Mouse (Mus musculus): ENCODE measurements at regions not wholly inside any gene's neighbourhood (a gene's known extent, or its start where the extent isn't known, plus 50 kb on each side); places are given as distances from the start of the nearest gene placed in this dataset.

- DNase-seq = peak; percentile 53
Observed at GRCm38 (mm10) chr9:88073165-88073564, 253.8 kb upstream of the Nt5e start.

GRCm38 (mm10) chr9:88073579-88073978 lies 253.4 kb upstream of the Nt5e start:
- DNase-seq = no peak

GRCm38 (mm10) chr9:88082931-88083479 lies 244.0 kb upstream of the Nt5e start:
- no peak for DNase-seq

GRCm38 (mm10) chr9:88085181-88085816 lies 241.7 kb upstream of the Nt5e start:
- no peak for DNase-seq

GRCm38 (mm10) chr9:88085866-88086265 lies 241.1 kb upstream of the Nt5e start:
- no peak for DNase-seq

DNA sequence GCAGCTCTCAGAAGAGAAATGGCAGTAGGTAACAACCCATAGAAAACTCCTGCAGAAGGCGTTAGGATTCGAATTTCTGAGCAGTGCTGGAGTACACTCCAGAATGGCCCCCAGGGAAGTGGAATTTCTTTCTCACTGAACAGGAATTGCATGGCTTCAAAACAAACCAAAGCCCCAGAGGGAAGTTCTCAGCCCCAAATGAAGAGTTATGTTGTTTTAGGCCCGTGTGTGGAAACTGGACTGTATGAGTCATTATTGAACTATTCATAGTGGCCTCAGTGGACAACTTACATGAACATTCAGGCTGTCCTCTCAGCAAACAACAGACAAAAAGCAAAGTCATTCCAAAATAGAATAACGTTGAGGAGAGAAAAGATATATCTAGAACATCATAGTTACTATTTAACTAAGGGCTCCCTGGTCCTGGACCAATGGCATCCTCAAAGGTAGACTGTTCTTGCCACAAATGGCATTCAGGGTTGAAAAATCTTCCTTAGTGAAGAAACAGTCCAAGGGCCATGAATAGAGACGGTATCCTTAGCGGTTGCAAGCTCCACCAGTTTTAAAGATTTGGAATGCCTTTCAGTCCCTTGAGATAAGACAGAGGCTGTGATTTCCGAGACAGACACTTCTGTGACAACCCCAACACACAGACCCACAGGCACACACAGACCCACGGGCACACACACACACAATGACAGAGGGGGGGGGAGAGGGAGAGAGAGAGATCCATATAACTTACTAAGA lies 235.0 kb upstream of the Nt5e start:
- DNase-seq = no peak

GRCm38 (mm10) chr9:88092561-88092960 lies 234.4 kb upstream of the Nt5e start:
- DNase-seq = no peak

GRCm38 (mm10) chr9:88113094-88113493 lies 213.9 kb upstream of the Nt5e start:
- DNase-seq = no peak

DNA sequence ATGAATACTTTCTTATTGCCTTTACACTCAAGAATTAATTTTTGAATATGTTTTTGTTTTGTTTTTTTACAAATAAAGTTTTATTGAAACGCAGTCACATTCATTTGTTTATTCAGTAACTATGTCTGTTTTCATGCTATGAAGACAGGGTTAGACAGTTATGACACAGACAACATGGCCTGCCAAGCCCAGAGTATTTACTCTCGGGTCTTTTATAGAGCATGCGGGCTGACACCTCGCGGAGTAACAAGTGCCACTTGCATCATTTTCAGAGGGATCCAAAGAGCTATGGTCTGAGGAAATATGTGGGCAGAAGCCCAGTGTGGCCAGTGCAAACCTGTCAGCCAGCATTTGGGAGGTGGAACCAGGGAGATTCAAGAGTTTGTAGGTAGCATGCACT lies 206.5 kb upstream of the Nt5e start:
- no peak for DNase-seq

GRCm38 (mm10) chr9:88120963-88121570 lies 205.9 kb upstream of the Nt5e start:
- no peak for DNase-seq

DNA sequence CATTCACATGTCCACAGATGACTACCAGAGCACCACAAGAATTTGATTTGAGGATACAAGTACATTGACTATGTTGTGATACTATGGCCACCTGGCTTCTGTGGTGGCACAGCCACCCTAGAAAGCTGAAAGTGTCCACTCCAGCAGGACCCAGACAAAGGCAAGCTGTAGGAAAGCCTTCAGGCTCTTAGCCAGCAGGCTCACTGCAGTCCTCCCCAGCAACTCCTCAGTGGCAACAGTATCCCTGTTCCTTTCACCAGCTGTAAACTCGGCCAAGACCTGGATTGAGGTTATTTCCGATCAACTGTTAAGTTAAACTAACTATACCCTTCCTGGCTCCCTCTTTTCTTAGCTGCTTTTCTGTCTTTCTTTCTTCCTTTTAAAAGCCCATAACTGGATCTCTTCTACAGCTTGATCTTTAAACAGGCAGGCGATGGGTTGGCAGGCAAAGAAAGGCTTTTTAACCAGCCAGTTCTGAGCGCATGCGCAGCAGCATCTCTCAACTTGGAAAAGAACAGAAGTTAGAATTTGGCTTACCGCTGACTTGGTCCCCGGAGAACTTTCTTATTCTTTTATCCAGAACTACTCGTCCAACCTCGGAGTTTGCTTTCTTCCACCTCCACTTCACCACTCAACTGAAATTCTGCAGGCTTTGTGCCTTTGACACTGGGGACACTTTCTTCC lies 202.5 kb upstream of the Nt5e start:
- no peak for DNase-seq

GRCm38 (mm10) chr9:88163025-88163780 lies 163.8 kb upstream of the Nt5e start:
- DNase-seq = no peak

- DNase-seq = no peak
Observed at GRCm38 (mm10) chr9:88177575-88178254, 149.3 kb upstream of the Nt5e start.

GRCm38 (mm10) chr9:88181189-88181994 lies 145.6 kb upstream of the Nt5e start:
- DNase-seq = no peak

GRCm38 (mm10) chr9:88207378-88207777 lies 119.6 kb upstream of the Nt5e start:
- DNase-seq = no peak

DNA sequence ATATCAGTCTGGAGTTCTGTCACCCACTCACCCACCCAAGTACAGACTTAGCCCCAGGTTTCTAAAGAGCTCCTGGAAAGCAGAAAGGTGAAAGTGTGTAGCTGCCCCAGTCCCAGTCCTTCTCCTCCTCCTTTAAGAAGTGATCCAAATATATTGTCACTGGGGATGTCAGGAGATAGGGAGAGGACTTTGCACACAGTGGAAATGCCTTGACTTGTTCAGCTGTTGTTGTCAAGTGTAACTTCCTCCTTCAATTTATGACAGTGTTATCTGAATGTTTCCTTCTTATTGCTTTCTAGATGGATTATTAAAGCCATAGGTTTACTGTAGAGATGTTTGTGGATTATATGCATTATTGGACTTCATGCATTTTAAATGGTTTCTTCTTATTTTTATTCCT lies 119.0 kb upstream of the Nt5e start:
- DNase-seq = no peak

DNA sequence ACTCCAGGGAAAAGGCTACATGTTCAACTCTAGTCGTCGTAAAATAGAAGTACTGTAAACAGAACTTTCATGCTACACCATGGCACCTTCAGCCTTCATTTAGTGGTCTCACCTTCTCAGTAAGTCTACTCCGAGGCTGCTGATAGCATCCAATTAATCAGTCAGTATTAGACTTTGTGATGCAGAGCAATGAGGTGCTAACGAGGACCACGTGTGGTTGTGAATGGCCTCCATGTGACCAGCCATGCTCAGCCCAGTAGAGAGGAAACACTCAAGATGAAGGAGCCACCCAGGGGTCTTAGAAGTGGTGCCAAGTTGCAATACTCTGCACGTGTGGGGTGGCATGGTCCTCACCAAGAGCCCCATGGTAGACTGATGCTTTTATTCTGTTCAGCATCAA lies 112.2 kb upstream of the Nt5e start:
- DNase-seq = no peak

DNA sequence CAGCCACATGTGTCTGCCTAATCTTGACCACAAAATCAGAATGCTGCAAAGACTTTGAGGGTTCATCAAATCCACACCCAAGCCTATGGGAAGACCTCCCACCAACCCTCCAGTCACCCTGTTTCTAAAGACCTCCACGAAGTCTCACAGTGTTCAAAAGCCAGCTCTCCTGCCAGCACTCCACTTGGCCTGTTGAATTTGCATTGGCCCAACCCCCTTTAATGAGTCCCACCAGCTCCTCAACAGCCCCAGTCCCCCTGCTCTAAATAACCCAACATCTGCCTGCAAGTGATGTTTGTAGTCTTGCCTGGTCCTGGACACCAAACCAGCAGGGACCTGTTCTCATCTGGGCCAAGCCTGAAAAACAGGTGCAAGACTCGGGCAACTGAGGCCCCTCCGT lies 106.6 kb upstream of the Nt5e start:
- no peak for DNase-seq

DNA sequence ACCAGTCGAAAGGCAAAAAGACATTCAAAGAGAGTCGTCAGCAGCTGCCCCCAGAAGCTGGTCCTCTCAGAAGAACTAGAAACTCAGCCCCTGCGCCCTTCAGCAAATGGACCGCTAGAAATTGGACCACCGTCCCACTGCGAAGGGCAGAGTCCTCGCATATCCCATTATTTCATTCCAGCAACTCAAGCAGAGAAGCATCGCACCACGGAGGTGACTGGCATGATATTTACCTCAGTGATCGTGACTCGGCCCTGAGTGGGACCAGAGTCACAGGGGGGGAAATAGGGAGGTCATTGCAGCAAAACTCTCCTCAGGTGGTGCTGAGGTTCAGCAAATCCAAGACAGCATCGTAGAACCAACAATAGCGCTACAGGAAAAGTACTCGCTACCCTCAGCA lies 105.7 kb upstream of the Nt5e start:
- DNase-seq = no peak

DNA sequence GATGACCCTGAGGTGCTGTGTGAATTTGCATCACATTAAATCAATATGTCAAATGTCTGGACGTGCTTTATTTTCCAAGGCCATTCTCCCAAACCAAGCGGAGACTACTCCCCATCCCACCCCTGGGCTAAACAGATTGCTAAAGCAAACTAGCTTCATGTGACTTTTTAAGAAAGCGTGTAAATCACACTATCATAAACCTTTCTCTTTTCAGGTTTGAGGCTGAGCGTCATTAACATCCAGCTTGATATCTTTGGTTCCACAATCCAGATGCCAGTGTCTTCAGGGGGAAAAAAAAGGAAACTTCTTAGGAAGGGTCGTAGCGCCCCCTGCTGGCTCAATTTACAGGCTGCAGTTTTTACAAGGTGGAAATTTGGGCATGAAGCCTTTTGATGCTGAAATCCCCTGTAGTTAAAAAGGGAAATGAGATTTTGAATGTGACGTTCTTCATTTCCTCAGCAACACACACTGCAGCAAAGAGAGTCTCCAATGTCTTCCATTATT lies 105.1 kb upstream of the Nt5e start:
- DNase-seq = peak; percentile 69

- no peak for DNase-seq
Observed at GRCm38 (mm10) chr9:88237126-88237525, 89.9 kb upstream of the Nt5e start.

All from retina, postnatal 1 day (tissue).